Mouse (Mus musculus): Measurements from ENCODE around the gene Cav1.

Cav1 gene

DNA sequence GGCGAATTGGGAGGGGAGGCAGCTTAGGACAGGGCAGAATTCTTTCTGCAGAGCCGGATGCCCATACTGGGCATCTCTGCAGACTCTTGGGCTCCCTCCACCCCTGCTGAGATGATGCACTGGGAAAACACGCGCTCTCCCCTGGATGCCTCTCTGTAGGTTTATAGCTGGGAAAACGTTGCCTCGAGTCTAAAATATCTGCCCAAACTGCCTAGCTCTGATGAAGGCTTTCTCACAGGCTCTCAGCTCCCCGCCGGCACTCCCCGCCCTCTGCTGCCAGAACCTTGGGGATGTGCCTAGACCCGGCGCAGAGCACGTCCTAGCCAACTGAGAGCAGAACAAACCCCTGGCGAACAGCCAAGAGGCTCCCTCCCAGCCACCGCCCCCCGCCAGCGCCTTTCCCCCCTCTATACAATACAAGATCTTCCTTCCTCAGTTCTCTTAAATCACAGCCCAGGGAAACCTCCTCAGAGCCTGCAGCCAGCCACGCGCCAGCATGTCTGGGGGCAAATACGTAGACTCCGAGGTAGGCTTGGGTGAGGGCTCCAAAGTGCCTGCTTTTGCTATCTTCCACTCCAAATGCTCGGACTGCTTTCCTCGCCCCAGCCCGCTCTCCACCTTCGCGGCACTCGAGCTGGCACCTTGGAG, at the start of gene Cav1:
Cav1 (plus strand) TSS at position 382 of the 648 bp plus-strand sequence.
- no peak for TF ChIP-seq GATA4 (IDR thresholded peaks at IDR 0.05; ENCODE audit: insufficient replicate concordance, low read length)

GRCm38 (mm10) chr6:17258142-17258541, 48.0 kb upstream of the Cav1 start:
- TF ChIP-seq GATA4 (IDR thresholded peaks at IDR 0.05; ENCODE audit: insufficient replicate concordance, low read length): no peak

GRCm38 (mm10) chr6:17258911-17259310, 47.2 kb upstream of the Cav1 start:
- TF ChIP-seq GATA4 (IDR thresholded peaks at IDR 0.05; ENCODE audit: insufficient replicate concordance, low read length): no peak

DNA sequence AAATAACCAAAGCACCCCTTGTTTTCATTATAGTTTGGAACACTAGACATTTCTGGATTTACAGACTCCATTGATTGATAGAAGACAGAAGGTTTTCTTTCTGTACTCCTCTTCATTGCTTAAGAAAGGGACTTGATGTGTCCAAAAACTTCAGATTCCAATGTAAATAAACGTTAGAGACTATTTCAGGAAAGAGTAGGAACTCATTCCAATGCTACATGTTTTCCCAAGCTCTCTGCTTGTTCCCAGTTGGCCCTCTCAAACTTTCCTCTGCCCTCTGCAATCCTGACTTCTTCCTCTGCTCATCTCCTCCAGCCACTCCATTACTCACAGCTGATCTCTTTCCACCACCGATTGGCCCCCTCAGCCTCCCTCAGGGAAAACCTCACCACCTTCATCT, 43.3 kb upstream of the Cav1 start:
- TF ChIP-seq GATA4 (IDR thresholded peaks at IDR 0.05; ENCODE audit: insufficient replicate concordance, low read length): no peak

DNA sequence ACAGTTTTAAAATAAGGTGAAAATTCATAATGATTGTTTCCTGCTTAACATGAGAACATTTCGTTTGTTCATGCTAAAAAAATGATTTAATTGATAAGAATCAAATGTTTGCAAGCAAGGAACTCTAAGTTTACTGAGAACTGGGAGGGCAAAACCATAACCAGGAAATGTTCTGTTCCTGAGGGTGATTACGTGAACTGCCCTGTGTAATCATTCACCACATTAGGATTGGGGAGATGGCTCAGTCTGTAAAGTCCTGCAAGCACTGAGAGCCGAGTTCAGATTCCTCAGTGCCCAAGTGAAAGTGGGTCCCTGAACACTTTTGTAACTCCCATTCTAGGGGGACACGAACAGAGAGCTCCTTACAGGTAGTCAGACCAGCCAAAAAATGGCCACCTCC, 41.1 kb upstream of the Cav1 start:
- no peak for TF ChIP-seq GATA4 (IDR thresholded peaks at IDR 0.05; ENCODE audit: insufficient replicate concordance, low read length)

GRCm38 (mm10) chr6:17266466-17266865, 39.7 kb upstream of the Cav1 start:
- no peak for TF ChIP-seq GATA4 (IDR thresholded peaks at IDR 0.05; ENCODE audit: insufficient replicate concordance, low read length)

DNA sequence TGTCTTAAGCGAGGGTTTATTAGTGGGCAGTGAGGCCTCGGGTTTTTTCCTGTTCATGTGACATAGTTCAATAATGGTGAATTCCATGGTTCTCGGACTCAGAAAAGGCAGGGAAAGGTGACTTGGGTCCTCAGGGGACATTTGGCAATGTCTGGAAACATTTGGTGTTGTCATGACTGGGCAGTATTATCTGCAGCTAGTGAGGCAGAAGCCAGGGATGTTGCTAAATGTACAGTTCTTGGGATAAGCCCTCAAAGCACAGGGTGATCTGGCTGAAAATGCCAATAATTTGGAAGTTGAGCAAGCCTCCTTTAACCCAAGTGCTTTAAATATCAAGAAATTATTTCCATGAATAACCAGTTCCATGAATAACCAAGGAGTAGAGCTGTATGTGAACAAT, 27.8 kb upstream of the Cav1 start:
- no peak for TF ChIP-seq GATA4 (IDR thresholded peaks at IDR 0.05; ENCODE audit: insufficient replicate concordance, low read length)

GRCm38 (mm10) chr6:17280939-17281756, 25.0 kb upstream of the Cav1 start, which contains the start of gene Cav2:
Gene Cav2, plus strand, starts transcription at chr6:17281185.
- TF ChIP-seq GATA4 (IDR thresholded peaks at IDR 0.05; ENCODE audit: insufficient replicate concordance, low read length): peak; percentile 11; the same call in 1 of the 2 replicates

- no peak for TF ChIP-seq GATA4 (IDR thresholded peaks at IDR 0.05; ENCODE audit: insufficient replicate concordance, low read length)
These were observed 24.4 kb upstream of the Cav1 start for GRCm38 (mm10) chr6:17281757-17282092.

- TF ChIP-seq GATA4 (IDR thresholded peaks at IDR 0.05; ENCODE audit: insufficient replicate concordance, low read length): no peak
These were observed 24.0 kb upstream of the Cav1 start for GRCm38 (mm10) chr6:17282159-17282558.

DNA sequence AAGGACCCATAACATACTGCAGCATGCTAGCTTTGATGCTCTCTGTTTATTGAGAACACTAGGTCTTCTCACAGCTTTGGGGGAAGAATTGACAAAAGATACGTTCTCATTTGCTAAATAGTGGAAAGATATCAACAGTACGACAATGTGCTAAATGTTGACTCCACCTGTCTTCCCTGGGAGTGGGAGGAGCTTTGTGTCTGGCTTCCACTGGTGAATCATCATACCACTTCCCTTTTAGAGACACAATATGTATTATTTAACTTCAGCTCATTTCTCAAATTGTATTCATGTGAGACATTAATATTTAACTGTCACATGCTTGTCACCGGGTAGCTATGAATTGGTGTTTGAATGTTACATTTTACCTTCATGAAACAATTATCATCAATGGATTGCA, 22.3 kb upstream of the Cav1 start:
- TF ChIP-seq GATA4 (IDR thresholded peaks at IDR 0.05; ENCODE audit: insufficient replicate concordance, low read length): no peak

GRCm38 (mm10) chr6:17286381-17286780, 19.8 kb upstream of the Cav1 start:
- peak; percentile 45; the same call in 1 of the 2 replicates for TF ChIP-seq GATA4 (IDR thresholded peaks at IDR 0.05; ENCODE audit: insufficient replicate concordance, low read length)

GRCm38 (mm10) chr6:17295116-17295515, 11.0 kb upstream of the Cav1 start:
- TF ChIP-seq GATA4 (IDR thresholded peaks at IDR 0.05; ENCODE audit: insufficient replicate concordance, low read length): no peak

- no peak for TF ChIP-seq GATA4 (IDR thresholded peaks at IDR 0.05; ENCODE audit: insufficient replicate concordance, low read length)
These were observed 629 bp downstream of the Cav1 start for GRCm38 (mm10) chr6:17306602-17307325.

DNA sequence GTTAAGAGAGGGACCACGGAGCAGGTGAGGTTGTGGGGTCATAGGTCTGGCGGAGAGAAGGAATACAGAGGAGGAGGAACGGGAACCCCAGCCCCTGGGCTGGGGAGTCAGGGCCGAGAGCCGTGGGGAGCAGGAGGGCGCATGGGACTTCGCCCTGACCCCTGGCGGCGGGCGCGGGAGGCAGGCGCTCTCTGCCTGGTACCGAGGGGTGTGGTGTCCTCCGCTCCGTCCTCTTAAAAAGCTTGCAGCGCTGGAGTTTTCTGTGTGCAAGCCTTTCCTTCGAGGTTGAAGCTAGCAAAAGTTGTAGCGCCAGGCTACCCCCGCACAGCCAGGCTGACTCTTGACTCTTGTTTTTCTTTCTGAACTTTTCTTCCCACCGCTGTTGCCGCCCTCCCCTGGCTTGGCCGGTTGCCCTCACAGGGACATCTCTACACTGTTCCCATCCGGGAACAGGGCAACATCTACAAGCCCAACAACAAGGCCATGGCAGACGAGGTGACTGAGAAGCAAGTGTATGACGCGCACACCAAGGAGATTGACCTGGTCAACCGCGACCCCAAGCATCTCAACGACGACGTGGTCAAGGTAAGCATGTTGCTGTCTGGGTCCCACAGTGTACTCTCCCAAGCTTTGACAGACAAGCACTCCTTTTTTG, 1.5 kb downstream of the Cav1 start:
- no peak for TF ChIP-seq GATA4 (IDR thresholded peaks at IDR 0.05; ENCODE audit: insufficient replicate concordance, low read length)

All from liver, adult (tissue).